Mouse (Mus musculus): Measurements from ENCODE around the gene Rps27l. TPM values are rescaled to one million over a fixed set of nuclear protein-coding genes. Genes with fewer than 3 reads are reported as not detected.
A peak's percentile ranks its signal among the peaks of the same experiment; 100 is the strongest.

The Rps27l gene
- 713 and 839 TPM in 2 replicates for polyA plus RNA-seq (2015; fragmentation: Nextera tagmentation; extraction: Ambion mirVana)

DNA sequence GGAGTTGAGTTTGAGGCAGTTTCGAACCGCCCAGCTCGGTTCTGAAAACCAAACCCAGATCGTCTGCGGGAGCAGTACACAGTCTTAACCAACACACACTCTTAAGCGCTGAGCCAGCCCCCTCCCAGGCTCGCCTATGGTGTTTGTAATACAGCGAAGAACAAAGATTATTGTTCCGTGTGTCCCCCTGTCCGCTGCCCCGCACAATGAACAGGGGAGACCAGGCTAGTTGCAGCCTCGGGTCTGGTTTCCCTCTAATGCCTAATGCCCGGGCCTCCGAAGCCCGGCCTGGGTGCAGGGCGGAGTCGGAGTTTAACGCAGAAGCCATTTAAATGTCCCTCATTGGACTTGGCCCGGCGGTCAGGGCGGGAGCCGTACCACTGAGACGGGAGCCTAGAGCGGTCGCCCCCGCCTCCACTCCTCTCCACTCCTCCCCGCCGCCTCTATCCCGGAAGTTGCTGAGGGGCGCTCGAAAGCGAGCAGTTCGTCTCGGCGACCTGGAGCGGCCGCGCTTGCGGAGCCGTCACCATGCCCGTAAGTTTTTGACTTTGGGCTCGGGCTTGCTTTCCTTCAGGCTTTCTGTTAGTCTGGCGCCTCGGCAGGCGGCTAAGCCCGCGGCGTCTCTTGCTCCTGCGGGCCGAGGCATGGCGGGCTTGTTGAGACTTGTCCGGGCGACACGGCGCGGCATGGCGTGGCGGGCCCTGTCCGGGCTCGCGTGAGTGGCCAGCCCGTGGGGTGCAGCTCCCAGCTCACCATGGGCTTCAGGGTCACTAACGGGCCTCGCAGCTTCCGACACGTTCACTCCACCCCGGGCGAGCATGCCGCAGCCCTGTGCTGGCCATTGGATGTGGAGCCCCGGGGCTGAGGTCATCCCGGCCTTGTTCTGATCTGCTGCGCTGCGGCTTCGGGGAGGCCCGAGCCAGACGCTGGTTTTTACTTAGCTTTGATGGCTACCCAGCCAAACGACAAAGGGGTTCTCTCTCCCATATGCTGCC is at the start of gene Rps27l:
Rps27l (plus strand) TSS at position 440 of the 995 bp plus-strand sequence.
- Histone ChIP-seq H3K4me1 (ENCODE audit: control insufficient read depth, insufficient read depth, low read length) (peaks cover 3% of the 10 kb centered on the region), H3K27ac (ENCODE audit: low read length) (peak within 1 kb of the TSS; percentile 92), H3K4me3 (replicated peaks; ENCODE audit: low read length) (peak within 1 kb of the TSS; percentile 84), H3K27me3 (ENCODE audit: control insufficient read depth, insufficient read depth, low read length) (no peaks in the 10 kb centered on the region), H3K4me2 (ENCODE audit: low read depth, low read length) (peak within 1 kb of the TSS; percentile 84), H3K9ac (ENCODE audit: low read length) (peak within 1 kb of the TSS; percentile 93), H3K9me3 (replicated peaks; ENCODE audit: control insufficient read depth, low read length) (no peaks in the 10 kb centered on the region), H3K36me3 (ENCODE audit: control insufficient read depth, insufficient read depth, low read length) (peaks cover 5% of the 10 kb centered on the region; the same call in 1 of the 2 replicates)
- peak; percentile 98 for ATAC-seq (ENCODE audit: insufficient read depth, low FRiP score)
- WGBS = under 1% methylated on average over 77 of the region's 77 CpGs

DNA sequence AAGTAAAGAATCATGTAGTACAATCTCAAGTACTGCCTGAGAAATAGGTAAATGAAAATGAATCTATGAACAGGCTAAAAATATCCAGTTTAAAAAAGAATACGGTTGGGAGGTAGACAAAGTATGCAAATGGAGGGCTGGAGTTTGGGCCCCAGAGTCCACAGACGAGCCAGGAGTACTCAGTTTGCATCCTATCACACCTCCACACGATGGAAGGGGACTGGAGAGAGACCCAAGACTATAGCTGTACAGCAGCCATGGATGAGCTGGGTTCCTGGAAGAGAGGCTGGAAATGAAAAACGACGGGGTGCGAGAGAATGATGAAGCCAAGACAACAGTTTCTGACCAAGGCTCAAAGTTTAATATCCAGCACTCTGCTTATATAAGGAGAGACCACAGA is 48.9 kb upstream of the Rps27l start:
- Histone ChIP-seq H3K4me1 (ENCODE audit: control insufficient read depth, insufficient read depth, low read length) (peaks cover 9% of the 10 kb centered on the region; the same call in 1 of the 2 replicates), H3K4me3 (replicated peaks; ENCODE audit: low read length) (no peak overlapping the region), H3K9me3 (replicated peaks; ENCODE audit: control insufficient read depth, low read length) (no peaks in the 10 kb centered on the region), H3K4me2 (ENCODE audit: low read depth, low read length) (no peak overlapping the region), H3K27ac (ENCODE audit: low read length) (no peak overlapping the region), H3K27me3 (ENCODE audit: control insufficient read depth, insufficient read depth, low read length) (no peaks in the 10 kb centered on the region), H3K36me3 (ENCODE audit: control insufficient read depth, insufficient read depth, low read length) (no peaks in the 10 kb centered on the region), H3K9ac (ENCODE audit: low read length) (no peak overlapping the region)
- 71% methylated on average over 6 of the region's 6 CpGs for WGBS
- no peak for ATAC-seq (ENCODE audit: insufficient read depth, low FRiP score)

DNA sequence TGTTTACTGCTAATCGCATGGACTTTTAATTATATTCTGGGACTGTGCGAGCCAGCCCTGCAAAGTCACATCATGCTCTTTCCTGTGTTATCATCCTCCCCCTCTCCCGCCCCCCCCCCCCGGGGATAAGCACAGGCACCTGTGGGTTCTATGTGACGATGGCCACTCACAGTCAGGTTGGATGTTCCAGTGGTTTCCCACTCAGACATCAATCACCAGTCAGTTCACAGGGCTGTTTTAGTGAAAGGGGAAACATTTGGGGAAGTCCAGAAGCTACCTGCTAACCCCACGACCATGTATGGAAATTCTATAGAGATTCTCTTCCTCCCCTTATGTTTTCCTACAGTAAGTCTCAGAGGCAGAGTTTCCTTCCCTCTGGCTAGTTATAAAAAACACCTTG is 48.0 kb upstream of the Rps27l start:
- H3K4me2 ChIP-seq (ENCODE audit: low read depth, low read length) = no peak overlapping the region
- no peak overlapping the region for H3K27ac ChIP-seq (ENCODE audit: low read length)
- 68% methylated on average over 6 of the region's 6 CpGs for WGBS
- H3K36me3 ChIP-seq (ENCODE audit: control insufficient read depth, insufficient read depth, low read length) = no peaks in the 10 kb centered on the region
- no peaks in the 10 kb centered on the region for H3K9me3 ChIP-seq (replicated peaks; ENCODE audit: control insufficient read depth, low read length)
- ATAC-seq (ENCODE audit: insufficient read depth, low FRiP score) = no peak
- H3K9ac ChIP-seq (ENCODE audit: low read length) = no peak overlapping the region
- H3K4me1 ChIP-seq (ENCODE audit: control insufficient read depth, insufficient read depth, low read length) = peaks cover 9% of the 10 kb centered on the region; the same call in 1 of the 2 replicates
- H3K27me3 ChIP-seq (ENCODE audit: control insufficient read depth, insufficient read depth, low read length) = no peaks in the 10 kb centered on the region
- no peak overlapping the region for H3K4me3 ChIP-seq (replicated peaks; ENCODE audit: low read length)

DNA sequence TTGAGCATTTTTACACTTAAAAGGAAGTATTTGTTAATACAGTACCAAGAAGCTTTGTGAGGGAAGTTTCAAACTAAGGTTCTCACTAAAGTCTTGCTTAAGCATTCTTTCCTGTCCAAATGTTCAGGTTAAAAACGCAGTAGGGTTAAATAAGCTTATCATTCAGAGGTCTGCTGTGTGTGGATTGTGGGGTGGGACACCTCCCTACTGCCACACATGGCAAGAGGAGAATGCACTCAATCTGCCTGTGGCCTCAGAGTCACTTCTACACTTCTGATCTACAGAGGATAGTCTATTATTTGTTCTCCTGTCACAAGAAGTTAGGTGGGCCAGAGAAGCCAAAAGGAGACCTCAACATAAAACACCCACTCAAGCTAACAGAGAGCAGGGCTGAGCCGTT is 46.8 kb upstream of the Rps27l start:
- ATAC-seq (ENCODE audit: insufficient read depth, low FRiP score) = no peak

DNA sequence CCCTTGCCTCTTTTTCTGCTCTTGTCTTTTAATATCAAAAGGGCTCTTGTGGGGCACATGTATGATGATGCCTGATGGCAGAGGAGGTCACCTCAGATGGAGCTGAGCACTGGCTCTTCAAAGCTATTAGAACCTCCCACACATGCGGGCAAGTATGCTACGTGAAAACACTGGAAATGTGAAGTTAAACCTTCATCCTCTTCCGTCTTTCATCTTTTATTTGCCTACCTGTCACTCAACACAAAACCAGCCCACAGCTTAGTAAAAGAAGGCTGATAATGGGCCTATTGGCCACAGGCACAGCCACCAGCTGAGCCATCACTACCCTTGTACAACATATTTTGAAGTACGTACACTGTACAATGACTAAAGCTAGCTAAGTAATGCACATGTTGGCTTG is 46.4 kb upstream of the Rps27l start:
- Histone ChIP-seq H3K27ac (ENCODE audit: low read length) (no peak overlapping the region), H3K9me3 (replicated peaks; ENCODE audit: control insufficient read depth, low read length) (no peaks in the 10 kb centered on the region), H3K4me3 (replicated peaks; ENCODE audit: low read length) (no peak overlapping the region), H3K27me3 (ENCODE audit: control insufficient read depth, insufficient read depth, low read length) (no peaks in the 10 kb centered on the region), H3K9ac (ENCODE audit: low read length) (no peak overlapping the region), H3K4me1 (ENCODE audit: control insufficient read depth, insufficient read depth, low read length) (peaks cover 9% of the 10 kb centered on the region; the same call in 1 of the 2 replicates), H3K36me3 (ENCODE audit: control insufficient read depth, insufficient read depth, low read length) (no peaks in the 10 kb centered on the region), H3K4me2 (ENCODE audit: low read depth, low read length) (no peak overlapping the region)
- 0 out of 2 replicates have a peak, but pooled peaks have one; percentile 33 for ATAC-seq (ENCODE audit: insufficient read depth, low FRiP score)
- WGBS = 64% methylated on average over 4 of the region's 4 CpGs

More for the DNA sequence above, 46.8 kb upstream of the Rps27l start:
- Histone ChIP-seq H3K4me3 (replicated peaks; ENCODE audit: low read length) (no peak overlapping the region), H3K36me3 (ENCODE audit: control insufficient read depth, insufficient read depth, low read length) (no peaks in the 10 kb centered on the region), H3K27me3 (ENCODE audit: control insufficient read depth, insufficient read depth, low read length) (no peaks in the 10 kb centered on the region), H3K27ac (ENCODE audit: low read length) (no peak overlapping the region), H3K9ac (ENCODE audit: low read length) (no peak overlapping the region), H3K4me2 (ENCODE audit: low read depth, low read length) (no peak overlapping the region), H3K4me1 (ENCODE audit: control insufficient read depth, insufficient read depth, low read length) (peaks cover 9% of the 10 kb centered on the region; the same call in 1 of the 2 replicates), H3K9me3 (replicated peaks; ENCODE audit: control insufficient read depth, low read length) (no peaks in the 10 kb centered on the region)
- 61% methylated on average over 2 of the region's 2 CpGs for WGBS

GRCm38 (mm10) chr9:66905990-66906389 is 39.9 kb upstream of the Rps27l start:
- Histone ChIP-seq H3K9ac (ENCODE audit: low read length) (no peak overlapping the region), H3K27me3 (ENCODE audit: control insufficient read depth, insufficient read depth, low read length) (no peaks in the 10 kb centered on the region), H3K36me3 (ENCODE audit: control insufficient read depth, insufficient read depth, low read length) (no peaks in the 10 kb centered on the region), H3K9me3 (replicated peaks; ENCODE audit: control insufficient read depth, low read length) (no peaks in the 10 kb centered on the region), H3K4me1 (ENCODE audit: control insufficient read depth, insufficient read depth, low read length) (peaks cover 19% of the 10 kb centered on the region; the same call in 1 of the 2 replicates), H3K4me2 (ENCODE audit: low read depth, low read length) (no peak overlapping the region), H3K4me3 (replicated peaks; ENCODE audit: low read length) (no peak overlapping the region), H3K27ac (ENCODE audit: low read length) (0 out of 2 replicates have a peak overlapping the region, but pooled peaks have one; percentile 5)
- ATAC-seq (ENCODE audit: insufficient read depth, low FRiP score) = no peak
- WGBS = 49% methylated on average over 9 of the region's 9 CpGs

DNA sequence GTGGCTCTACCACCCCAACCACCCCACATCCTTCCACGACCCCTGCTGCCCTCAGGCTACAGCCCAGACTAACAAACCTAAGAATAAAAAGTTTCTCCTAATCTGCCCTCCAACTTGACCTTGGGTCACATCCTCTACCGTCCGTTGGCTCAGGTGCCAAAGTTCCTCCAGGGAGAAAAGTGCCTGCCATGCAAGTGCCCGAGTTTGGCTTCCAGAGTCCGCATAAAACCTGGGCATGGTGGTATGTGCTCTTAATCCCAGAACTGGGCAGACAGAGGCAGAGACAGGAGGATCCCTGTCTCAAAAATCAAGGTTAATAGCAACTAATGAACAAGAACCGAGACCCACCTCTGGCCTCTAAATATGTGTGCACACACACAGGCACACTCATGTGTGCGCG is 38.8 kb upstream of the Rps27l start:
- Histone ChIP-seq H3K4me3 (replicated peaks; ENCODE audit: low read length) (no peak overlapping the region), H3K27ac (ENCODE audit: low read length) (no peak overlapping the region), H3K9me3 (replicated peaks; ENCODE audit: control insufficient read depth, low read length) (no peaks in the 10 kb centered on the region), H3K4me1 (ENCODE audit: control insufficient read depth, insufficient read depth, low read length) (peaks cover 19% of the 10 kb centered on the region; the same call in 1 of the 2 replicates), H3K36me3 (ENCODE audit: control insufficient read depth, insufficient read depth, low read length) (no peaks in the 10 kb centered on the region), H3K27me3 (ENCODE audit: control insufficient read depth, insufficient read depth, low read length) (no peaks in the 10 kb centered on the region), H3K9ac (ENCODE audit: low read length) (no peak overlapping the region), H3K4me2 (ENCODE audit: low read depth, low read length) (no peak overlapping the region)
- WGBS = 89% methylated on average over 8 of the region's 8 CpGs
- ATAC-seq (ENCODE audit: insufficient read depth, low FRiP score) = no peak

DNA sequence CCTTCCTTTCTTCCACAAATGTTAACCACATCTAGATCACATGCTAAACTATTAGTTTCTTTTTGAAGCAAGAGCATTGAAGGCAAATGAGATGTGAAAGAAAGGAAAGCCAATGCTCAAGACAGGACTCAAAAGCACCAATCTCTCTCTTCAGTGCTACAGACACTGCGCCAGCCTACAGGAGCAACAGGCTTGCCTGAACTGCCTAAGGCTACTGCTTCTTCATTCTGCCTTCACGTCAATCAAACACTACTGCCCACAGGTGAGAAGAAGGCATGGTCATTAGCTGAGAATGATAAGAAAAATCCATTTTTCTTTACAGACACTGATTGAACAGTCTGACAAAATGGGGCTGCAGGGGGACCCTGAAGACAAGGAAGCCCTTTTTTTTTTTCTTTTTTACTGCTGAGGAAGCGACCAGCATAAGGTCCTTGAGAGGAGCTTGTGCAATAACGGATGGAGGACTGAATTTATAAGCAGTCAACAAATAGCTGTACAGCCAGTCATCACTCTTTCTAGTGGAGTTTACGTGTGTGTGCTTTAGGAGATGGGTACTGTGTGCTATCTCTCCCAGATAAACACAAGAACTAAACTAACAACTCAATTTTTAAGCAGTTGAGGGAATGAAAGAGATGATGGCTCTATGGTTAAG is 38.0 kb upstream of the Rps27l start:
- peaks cover 19% of the 10 kb centered on the region; the same call in 1 of the 2 replicates for H3K4me1 ChIP-seq (ENCODE audit: control insufficient read depth, insufficient read depth, low read length)
- H3K27ac ChIP-seq (ENCODE audit: low read length) = peak overlapping the region; percentile 38; the same call in 1 of the 2 replicates
- no peaks in the 10 kb centered on the region for H3K9me3 ChIP-seq (replicated peaks; ENCODE audit: control insufficient read depth, low read length)
- H3K4me2 ChIP-seq (ENCODE audit: low read depth, low read length) = no peak overlapping the region
- H3K27me3 ChIP-seq (ENCODE audit: control insufficient read depth, insufficient read depth, low read length) = no peaks in the 10 kb centered on the region
- no peaks in the 10 kb centered on the region for H3K36me3 ChIP-seq (ENCODE audit: control insufficient read depth, insufficient read depth, low read length)
- WGBS = 74% methylated on average over 5 of the region's 5 CpGs
- no peak overlapping the region for H3K9ac ChIP-seq (ENCODE audit: low read length)
- no peak overlapping the region for H3K4me3 ChIP-seq (replicated peaks; ENCODE audit: low read length)
- no peak for ATAC-seq (ENCODE audit: insufficient read depth, low FRiP score)

GRCm38 (mm10) chr9:66909922-66910321 is 36.0 kb upstream of the Rps27l start:
- ATAC-seq (ENCODE audit: insufficient read depth, low FRiP score) = no peak
- Histone ChIP-seq H3K4me2 (ENCODE audit: low read depth, low read length) (no peak overlapping the region), H3K36me3 (ENCODE audit: control insufficient read depth, insufficient read depth, low read length) (no peaks in the 10 kb centered on the region), H3K27me3 (ENCODE audit: control insufficient read depth, insufficient read depth, low read length) (no peaks in the 10 kb centered on the region), H3K4me3 (replicated peaks; ENCODE audit: low read length) (no peak overlapping the region), H3K27ac (ENCODE audit: low read length) (no peak overlapping the region), H3K9ac (ENCODE audit: low read length) (no peak overlapping the region), H3K4me1 (ENCODE audit: control insufficient read depth, insufficient read depth, low read length) (peaks cover 33% of the 10 kb centered on the region), H3K9me3 (replicated peaks; ENCODE audit: control insufficient read depth, low read length) (no peaks in the 10 kb centered on the region)
- 68% methylated on average over 7 of the region's 7 CpGs for WGBS

Measured in stomach, embryonic 16.5 days (tissue).